Mouse (Mus musculus) heart, embryonic 14.5 days (tissue): Measurements from ENCODE around the gene 2310034G01Rik. TPM values are rescaled to one million over a fixed set of nuclear protein-coding genes. Genes with fewer than 3 reads are reported as not detected.

Experiments used
- ATAC-seq: fragments of 200-750 bp; cut with Nextera tagmentation; 2 replicates; pipeline ENCODE4 v1.8.0; 2017; ENCODE audit warnings: low read depth, moderate TSS enrichment; ENCODE audit not compliant: insufficient number of reproducible peaks, insufficient read depth, low FRiP score
- H3K27ac ChIP-seq, 2 experiments: fragments of 200-500 bp in 1 of 2; fragments of 300-500 bp in 1 of 2; sonication (generic) in 1 of 2; replicated peaks in 1 of 2; 2 replicates each; pipeline ENCODE4 v1.5.1; 2012 to 2014; ENCODE audit warnings: low read depth in 2 of 2, low read length in 2 of 2, control low read depth in 1 of 2, mild to moderate bottlenecking in 1 of 2, mixed read lengths in 1 of 2; ENCODE audit not compliant: control insufficient read depth in 1 of 2, insufficient read depth in 1 of 2
- H3K27me3 ChIP-seq: fragments of 300-500 bp; sonication (generic); 2 replicates; pipeline ENCODE4 v1.6.1; 2014; ENCODE audit warnings: mild to moderate bottlenecking, low read length, control low read depth; ENCODE audit not compliant: control insufficient read depth, insufficient read depth
- H3K36me3 ChIP-seq: fragments of 300-500 bp; sonication (generic); 2 replicates; pipeline ENCODE4 v1.6.1; 2014; ENCODE audit warnings: mild to moderate bottlenecking, control low read depth, low read length, mixed read lengths; ENCODE audit not compliant: control insufficient read depth, insufficient read depth
- H3K4me1 ChIP-seq, 2 experiments: fragments of 200-500 bp in 1 of 2; fragments of 300-500 bp in 1 of 2; sonication (generic) in 1 of 2; 2 replicates each; pipeline ENCODE4 v1.6.1; 2012 to 2014; ENCODE audit warnings: low read length in 2 of 2, control low read depth in 1 of 2, mixed read lengths in 1 of 2; ENCODE audit not compliant: control insufficient read depth in 2 of 2, insufficient read depth in 2 of 2
- H3K4me2 ChIP-seq: fragments of 300-500 bp; sonication (generic); 2 replicates; pipeline ENCODE4 v1.6.1; 2014; ENCODE audit warnings: mild to moderate bottlenecking, low read length
- H3K4me3 ChIP-seq, 2 experiments: fragments of 200-500 bp in 1 of 2; fragments of 300-500 bp in 1 of 2; sonication (generic) in 1 of 2; 2 replicates each; pipeline ENCODE4 v1.5.1; 2012 to 2014; ENCODE audit warnings: low read length in 2 of 2, mild to moderate bottlenecking in 2 of 2, control low read depth in 1 of 2, low read depth in 1 of 2, moderate library complexity in 1 of 2; ENCODE audit not compliant: control insufficient read depth in 1 of 2, insufficient read depth in 1 of 2
- H3K9ac ChIP-seq: fragments of 300-500 bp; sonication (generic); 2 replicates; pipeline ENCODE4 v1.6.1; 2014; ENCODE audit warnings: mild to moderate bottlenecking, low read length
- H3K9me3 ChIP-seq: fragments of 300-500 bp; sonication (generic); 2 replicates; pipeline ENCODE4 v1.6.1; 2016; ENCODE audit warnings: low read length, control low read depth; ENCODE audit not compliant: control insufficient read depth
- WGBS: fragments of 180-500 bp; shearing (Covaris S2); extraction: QIAGEN DNeasy Blood & Tissue Kit; methylation state at CpG from one replicate; pipeline ENCODE4 v1.1.7; 2014; 5-methylcytosine and 5-hydroxymethylcytosine counted together
- polyA plus RNA-seq: library from polyadenylated mRNA; unstranded; fragments of >200 nt; fragmentation: Nextera tagmentation; extraction: Ambion mirVana; gene quantifications from 2 replicates; pipeline ENCODE4 v1.2.1, GENCODE M21; 2014

2310034G01Rik gene
- 0.62 and 1.8 TPM in 2 replicates for polyA plus RNA-seq

GRCm38 (mm10) chr19:46350168-46350932, at the start of gene 2310034G01Rik:
2310034G01Rik (minus strand) TSS chr19:46350302.
- Histone ChIP-seq H3K4me3 (peak within 1 kb of the TSS; percentile 68 to 73), H3K9ac (peak within 1 kb of the TSS; percentile 83), H3K27me3 (peaks cover 15% of the 10 kb centered on the region), H3K36me3 (no peaks in the 10 kb centered on the region), H3K4me2 (peak within 1 kb of the TSS; percentile 98), H3K27ac (peak within 1 kb of the TSS in 1 of 2 experiments; percentile 67; a peak in 1 of 4 replicates), H3K9me3 (no peaks in the 10 kb centered on the region), H3K4me1 (peaks cover 2 to 3% of the 10 kb centered on the region in 2 experiments; a peak in 1 of 4 replicates)
- no peak for ATAC-seq
- WGBS, result 49% methylated on average over 10 of the region's 10 CpGs

- no peaks in the 10 kb centered on the region for H3K9me3 ChIP-seq
- no peak overlapping the region for H3K27ac ChIP-seq
- no peaks in the 10 kb centered on the region for H3K27me3 ChIP-seq
- H3K4me2 ChIP-seq, result 0 out of 2 replicates have a peak overlapping the region, but pooled peaks have one; percentile 0
- WGBS, result 59% methylated on average over 7 of the region's 7 CpGs
- peaks cover 14 to 30% of the 10 kb centered on the region in 2 experiments for H3K4me1 ChIP-seq
- no peak for ATAC-seq
- H3K36me3 ChIP-seq, result peaks cover 29% of the 10 kb centered on the region
- no peak overlapping the region for H3K4me3 ChIP-seq
- H3K9ac ChIP-seq, result peak overlapping the region; percentile 42
These were observed 49.8 kb upstream of the 2310034G01Rik start for GRCm38 (mm10) chr19:46399886-46400285.

- H3K9ac ChIP-seq, result no peak overlapping the region; the same call in 1 of the 2 replicates
- H3K27ac ChIP-seq, result no peak overlapping the region
- peaks cover 18 to 34% of the 10 kb centered on the region in 2 experiments for H3K4me1 ChIP-seq
- peaks cover 26% of the 10 kb centered on the region for H3K36me3 ChIP-seq
- ATAC-seq, result no peak
- no peaks in the 10 kb centered on the region for H3K9me3 ChIP-seq
- 0 out of 2 replicates have a peak overlapping the region, but pooled peaks have one; percentile 0 for H3K4me2 ChIP-seq
- no peak overlapping the region for H3K4me3 ChIP-seq
- WGBS, result 61% methylated on average over 6 of the region's 6 CpGs
- H3K27me3 ChIP-seq, result no peaks in the 10 kb centered on the region
These were observed 49.3 kb upstream of the 2310034G01Rik start for GRCm38 (mm10) chr19:46399372-46399771.

GRCm38 (mm10) chr19:46398401-46398800, 48.3 kb upstream of the 2310034G01Rik start:
- H3K27me3 ChIP-seq, result no peaks in the 10 kb centered on the region
- no peak overlapping the region for H3K27ac ChIP-seq
- peak overlapping the region; percentile 74 for H3K4me2 ChIP-seq
- peaks cover 18% of the 10 kb centered on the region for H3K36me3 ChIP-seq
- peaks cover 21 to 41% of the 10 kb centered on the region in 2 experiments for H3K4me1 ChIP-seq
- no peak for ATAC-seq
- peak overlapping the region in 1 of 2 experiments; percentile 76; a peak in 1 of 4 replicates for H3K4me3 ChIP-seq
- 41% methylated on average over 3 of the region's 3 CpGs for WGBS
- H3K9me3 ChIP-seq, result no peaks in the 10 kb centered on the region
- peak overlapping the region; percentile 87 for H3K9ac ChIP-seq

GRCm38 (mm10) chr19:46397436-46398001, 47.4 kb upstream of the 2310034G01Rik start:
- Histone ChIP-seq H3K4me1 (peaks cover 21 to 41% of the 10 kb centered on the region in 2 experiments), H3K4me3 (peak overlapping the region; percentile 76 to 92), H3K36me3 (peaks cover 9% of the 10 kb centered on the region), H3K27me3 (no peaks in the 10 kb centered on the region), H3K27ac (peak overlapping the region; percentile 68 to 79), H3K9me3 (no peaks in the 10 kb centered on the region), H3K4me2 (peak overlapping the region; percentile 74), H3K9ac (peak overlapping the region; percentile 87)
- 2% methylated on average over 19 of the region's 19 CpGs for WGBS
- ATAC-seq, result no peak

- Histone ChIP-seq H3K4me1 (peaks cover 21 to 41% of the 10 kb centered on the region in 2 experiments), H3K9ac (peak within 1 kb of the TSS; percentile 93), H3K27ac (peak within 1 kb of the TSS; percentile 68 to 79), H3K27me3 (no peaks in the 10 kb centered on the region), H3K4me2 (peak within 1 kb of the TSS; percentile 74), H3K36me3 (peaks cover 7% of the 10 kb centered on the region), H3K4me3 (peak within 1 kb of the TSS; percentile 89 to 92), H3K9me3 (no peaks in the 10 kb centered on the region)
- peak; percentile 88 for ATAC-seq
- under 1% methylated on average over 56 of the region's 57 CpGs for WGBS
These were observed 46.8 kb upstream of the 2310034G01Rik start, which contains the start of gene Sufu for GRCm38 (mm10) chr19:46396686-46397435. Sufu (plus strand) TSS chr19:46396896.

- Histone ChIP-seq H3K4me1 (peaks cover 21 to 41% of the 10 kb centered on the region in 2 experiments), H3K27ac (0 out of 4 replicates have a peak overlapping the region, but pooled peaks of 1 of the 2 experiments have one; percentile 2), H3K27me3 (no peaks in the 10 kb centered on the region), H3K4me2 (peak overlapping the region; percentile 71), H3K9ac (peak overlapping the region; percentile 93; the same call in 1 of the 2 replicates), H3K36me3 (peaks cover 6% of the 10 kb centered on the region), H3K4me3 (peak overlapping the region; percentile 80 to 89; a peak in 3 of 4 replicates), H3K9me3 (no peaks in the 10 kb centered on the region)
- no peak for ATAC-seq
- WGBS, result 12% methylated on average over 8 of the region's 8 CpGs
These were observed 46.0 kb upstream of the 2310034G01Rik start for GRCm38 (mm10) chr19:46396109-46396508.
